8 mouse cellular contexts compared by ENCODE assay signal in the genomic region with DNA sequence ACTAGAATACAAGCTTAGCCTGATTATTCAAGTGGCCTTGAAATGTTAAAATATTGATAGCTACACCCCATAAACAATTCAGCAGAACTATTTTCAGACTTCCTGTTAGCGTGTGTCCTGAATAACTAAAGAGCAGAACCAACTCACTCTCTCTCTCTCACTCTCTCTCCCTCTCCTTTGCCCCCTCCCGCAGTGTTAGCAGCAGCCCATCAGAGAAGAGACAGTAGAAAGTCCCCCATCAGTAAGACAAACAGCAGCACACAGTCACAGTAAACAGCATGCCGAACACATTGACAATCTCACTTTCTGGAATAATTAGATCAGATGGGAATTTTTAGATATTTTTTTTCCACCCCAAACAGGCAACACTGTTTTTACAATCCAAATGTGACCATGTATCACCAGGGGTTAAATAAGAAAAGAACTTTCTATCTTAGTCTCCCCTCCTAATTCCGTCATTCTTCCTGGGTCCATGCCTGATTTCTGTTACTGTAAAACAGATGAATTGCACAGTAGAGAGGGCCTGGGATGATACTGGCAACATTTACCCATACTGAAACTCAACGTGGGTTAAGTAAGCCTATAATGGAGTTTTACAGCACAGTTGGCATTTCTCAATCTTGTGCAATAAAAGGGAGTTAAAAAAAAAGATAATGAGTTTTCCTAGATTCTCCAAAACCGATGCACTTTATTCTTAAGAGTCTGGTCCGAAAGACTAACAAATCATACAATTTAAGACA. TPM values are rescaled to one million over a fixed set of nuclear protein-coding genes. Genes with fewer than 3 reads are reported as not detected.
DNase-seq lines count a peak whose midpoint lies in the region; ATAC-seq and TF ChIP-seq lines count a peak whose summit lies in the region.

No protein-coding gene starts in this region.

- peak overlapping the region; percentile 98 for H3K4me2 ChIP-seq in kidney, postnatal 0 days (ENCODE audit: low read length)
- H3K4me2 ChIP-seq in hindbrain, embryonic 12.5 days (replicated peaks): peak overlapping the region; percentile 91

- H3K27ac ChIP-seq in kidney, postnatal 0 days: no peak overlapping the region
- no peak overlapping the region for H3K27ac ChIP-seq in hindbrain, embryonic 12.5 days
- peak overlapping the region; percentile 72 for H3K27ac ChIP-seq in macrophage

- no peak for TF ChIP-seq CTCF in kidney, postnatal 0 days (IDR thresholded peaks at IDR 0.05; ENCODE audit: low read depth)

- no peak for ATAC-seq in kidney, postnatal 0 days (replicated peaks; ENCODE audit: low FRiP score, low read depth)
- ATAC-seq in hindbrain, embryonic 12.5 days (ENCODE audit: low FRiP score): no peak

- no peaks in the 10 kb centered on the region for H3K36me3 ChIP-seq in kidney, postnatal 0 days (ENCODE audit: insufficient read depth, low read length)
- no peaks in the 10 kb centered on the region for H3K36me3 ChIP-seq in hindbrain, embryonic 12.5 days
- H3K36me3 ChIP-seq in macrophage (ENCODE audit: inconsistent target): no peaks in the 10 kb centered on the region

- peak overlapping the region; percentile 92 for H3K4me3 ChIP-seq in kidney, postnatal 0 days (replicated peaks; ENCODE audit: low read depth, low read length)
- no peak overlapping the region for H3K4me3 ChIP-seq in hindbrain, embryonic 12.5 days
- H3K4me3 ChIP-seq in macrophage (ENCODE audit: inconsistent target): peak overlapping the region; percentile 95

- WGBS in kidney, postnatal 0 days: 31% methylated on average over 7 of the region's 7 CpGs
- 61% methylated on average over 7 of the region's 7 CpGs for WGBS in hindbrain, embryonic 12.5 days
- WGBS in macrophage (ENCODE audit: missing documents): 12% methylated on average over 7 of the region's 7 CpGs

- no peak overlapping the region for H3K9ac ChIP-seq in kidney, postnatal 0 days (ENCODE audit: low read depth, low read length)
- no peak overlapping the region for H3K9ac ChIP-seq in hindbrain, embryonic 12.5 days

- no peaks in the 10 kb centered on the region for H3K27me3 ChIP-seq in kidney, postnatal 0 days (ENCODE audit: insufficient read depth, low read length)
- H3K27me3 ChIP-seq in hindbrain, embryonic 12.5 days: peaks cover 6% of the 10 kb centered on the region; the same call in 1 of the 2 replicates

- no peaks in the 10 kb centered on the region for H3K9me3 ChIP-seq in kidney, postnatal 0 days (replicated peaks; ENCODE audit: low read length)
- H3K9me3 ChIP-seq in hindbrain, embryonic 12.5 days (replicated peaks): no peaks in the 10 kb centered on the region

- no peaks in the 10 kb centered on the region; the same call in 1 of the 2 replicates for H3K4me1 ChIP-seq in kidney, postnatal 0 days (replicated peaks; ENCODE audit: insufficient read depth, low read length)
- H3K4me1 ChIP-seq in hindbrain, embryonic 12.5 days: peaks cover 17% of the 10 kb centered on the region

- DNase-seq in kidney, postnatal 0 days (ENCODE audit: low spot score): peak; percentile 27
- no peak for DNase-seq in kidney, postnatal 10 days
- DNase-seq in brain, adult 2 months (ENCODE audit: low read depth, low spot score): peak; percentile 12
- no peak for DNase-seq in right cerebral cortex, postnatal 36 days (ENCODE audit: low spot score in 2 of 2)
- no peak for DNase-seq in cerebellum, adult 8-10 months
- no peak for DNase-seq in layer of hippocampus, adult 18-20 months (ENCODE audit: low spot score in 2 of 2)

- H3K79me2 ChIP-seq in macrophage (ENCODE audit: inconsistent target): peaks cover 66% of the 10 kb centered on the region

RNA-seq across cellular contexts. Expression of a gene that starts 2.0 kb away (rescaled TPM):
- polyA plus RNA-seq in kidney, postnatal 0 days (2015; fragmentation: Nextera tagmentation; extraction: Ambion mirVana): 24.6 and 27.0 TPM in 2 replicates
- polyA plus RNA-seq in hindbrain, embryonic 12.5 days (2016; fragmentation: Nextera tagmentation; extraction: Ambion mirVana): 11.7 and 13.4 TPM in 2 replicates
- total RNA-seq in macrophage (2018; cell fraction: chromatin; rRNA removed): 10 to 100 TPM in 6 of 26 experiments, 1 to 10 TPM in 20; 1.0 to 24.7 (median 3.5) TPM
- 10 to 100 TPM; 20.7 to 86.7 (median 51.5) TPM for total RNA-seq in macrophage (2018; cell fraction: cytosol; rRNA removed)
- total RNA-seq in macrophage (2018; cell fraction: nucleus; rRNA removed): 100 to 1,000 TPM in 1 of 26 experiments, 10 to 100 TPM in 25; 13.3 to 104 (median 37.9) TPM
- 56.1 to 73.4 TPM (median 64.3 TPM) in 3 replicates for polyA plus RNA-seq in macrophage (2018)
- 10 to 100 TPM; 32.2 to 34.2 TPM for total RNA-seq in layer of hippocampus, adult 18-20 months (2021)

Comparison
In these comparisons a context has a peak if more than half of its experiments do, and no peak if none do; other contexts are left out.
1. DNase-seq: peak in kidney, postnatal 0 days (single experiment) and brain, adult 2 months (single experiment); none in kidney, postnatal 10 days (single experiment), right cerebral cortex, postnatal 36 days (0 of 2), cerebellum, adult 8-10 months (single experiment) and layer of hippocampus, adult 18-20 months (0 of 2).